Mouse (Mus musculus): ENCODE measurements around the gene Ubtfl1. TPM values are rescaled to one million over a fixed set of nuclear protein-coding genes. Genes with fewer than 3 reads are reported as not detected.
"Not testable (repeated sequence)": the region's sequence is repeated elsewhere in the genome, so short reads cannot be mapped to it uniquely, and the experiment has no call there.

The Ubtfl1 gene
- not detected in 2 replicates for polyA plus RNA-seq (2012)

- TF ChIP-seq GATA1 (IDR thresholded peaks at IDR 0.05; ENCODE audit: low read length): no peak
Measured at GRCm38 (mm10) chr9:18404118-18404517, at the start of gene Ubtfl1. TSS of gene Ubtfl1 (plus strand) at chr9:18404418.

- no peak for TF ChIP-seq GATA1 (IDR thresholded peaks at IDR 0.05; ENCODE audit: low read length)
Measured at GRCm38 (mm10) chr9:18385782-18386181, 18.4 kb upstream of the Ubtfl1 start.

- no peak for TF ChIP-seq GATA1 (IDR thresholded peaks at IDR 0.05; ENCODE audit: low read length)
Measured at GRCm38 (mm10) chr9:18399629-18400028, 4.6 kb upstream of the Ubtfl1 start.

GRCm38 (mm10) chr9:18402895-18403294 lies 1.3 kb upstream of the Ubtfl1 start, which contains the start of gene Naalad2:
TSS of gene Naalad2 (minus strand) at chr9:18402995.
- not testable (repeated sequence) for TF ChIP-seq GATA1 (IDR thresholded peaks at IDR 0.05; ENCODE audit: low read length)

- no peak for TF ChIP-seq GATA1 (IDR thresholded peaks at IDR 0.05; ENCODE audit: low read length)
Measured at GRCm38 (mm10) chr9:18430354-18430753, 26.1 kb downstream of the Ubtfl1 start, which contains the start of gene Mbd3l2. TSS of gene Mbd3l2 (plus strand) at chr9:18430654.

- TF ChIP-seq GATA1 (IDR thresholded peaks at IDR 0.05; ENCODE audit: low read length): no peak
Measured at GRCm38 (mm10) chr9:18431687-18432086, 27.5 kb downstream of the Ubtfl1 start.

- no peak for TF ChIP-seq GATA1 (IDR thresholded peaks at IDR 0.05; ENCODE audit: low read length)
Measured at GRCm38 (mm10) chr9:18456520-18456919, 52.3 kb downstream of the Ubtfl1 start.

Other genes with a start within 250 kb of the Ubtfl1 start
- gene Chordc1, start 112.3 kb upstream of the Ubtfl1 start, polyA plus RNA-seq (2012): 2.0 and 2.7 TPM in 2 replicates
- not detected in 2 replicates for gene Naalad2, start 1.4 kb upstream of the Ubtfl1 start, polyA plus RNA-seq (2012)
- not detected in 2 replicates for gene Mbd3l2, start 26.2 kb downstream of the Ubtfl1 start, polyA plus RNA-seq (2012)
- 0.28 and 0.37 TPM in 2 replicates for gene Zfp558, start 73.8 kb downstream of the Ubtfl1 start, polyA plus RNA-seq (2012)
- not detected in 2 replicates for gene Mbd3l1, start 73.9 kb downstream of the Ubtfl1 start, polyA plus RNA-seq (2012)

Measured in G1E-ER4 (cell line).